ENCODE assay signal across 31 mouse cellular contexts in genomic region chr6:73365306-73365705, GRCm38 (mm10).
"Had no signal": no experiment of that assay in that cellular context is flagged by ENCODE, and none has a peak within 500 bp of the region (broad histone marks: within the 10 kb centered on the region; RNA-seq: fewer than 3 reads in every experiment).

No protein-coding gene starts in this region.

- H3K9ac ChIP-seq: limb, embryonic 12.5 days; limb, embryonic 13.5 days; limb, embryonic 15.5 days; liver, embryonic 12.5 days; liver, embryonic 13.5 days; liver, embryonic 14.5 days; liver, embryonic 15.5 days; liver, postnatal 0 days; lung, embryonic 14.5 days; lung, embryonic 15.5 days; midbrain, embryonic 12.5 days; midbrain, embryonic 13.5 days; midbrain, embryonic 15.5 days; neural tube, embryonic 12.5 days had no signal

- H3K27me3 ChIP-seq: midbrain, embryonic 15.5 days; neural tube, embryonic 12.5 days had no signal

- H3K4me1 ChIP-seq: limb, embryonic 12.5 days; liver, embryonic 12.5 days; liver, embryonic 13.5 days; liver, embryonic 15.5 days; neural tube, embryonic 12.5 days had no signal

- DNase-seq: left cerebral cortex, postnatal 4 days; liver; liver, embryonic 13.5 days; liver, postnatal 0 days; lung, adult 18-20 months; lung, adult 2 months; lung, embryonic 14.5 days; lung, postnatal 10 days; lung, postnatal 14 days; lung, postnatal 36 days; lung, postnatal 4 days; midbrain, embryonic 14.5 days had no signal

- H3K4me3 ChIP-seq: limb, embryonic 12.5 days; limb, embryonic 13.5 days; limb, embryonic 15.5 days; liver, embryonic 12.5 days; liver, embryonic 13.5 days; liver, embryonic 15.5 days; lung, embryonic 15.5 days; megakaryocyte, embryonic 14.5 days; midbrain, embryonic 10.5 days; midbrain, embryonic 12.5 days; midbrain, embryonic 13.5 days; midbrain, embryonic 15.5 days; myocyte; neural tube, embryonic 12.5 days had no signal

- H3K4me2 ChIP-seq: limb, embryonic 12.5 days; limb, embryonic 13.5 days; limb, embryonic 15.5 days; liver, embryonic 11.5 days; liver, embryonic 12.5 days; liver, embryonic 13.5 days; liver, embryonic 15.5 days; lung, embryonic 14.5 days; lung, embryonic 15.5 days; midbrain, embryonic 11.5 days; midbrain, embryonic 12.5 days; midbrain, embryonic 13.5 days; midbrain, embryonic 15.5 days; neural tube, embryonic 12.5 days had no signal

- ATAC-seq: liver, embryonic 12.5 days; liver, postnatal 0 days; lung, postnatal 0 days; midbrain, embryonic 13.5 days; midbrain, embryonic 15.5 days; midbrain, embryonic 16.5 days had no signal

- H3K36me3 ChIP-seq: limb, embryonic 12.5 days; limb, embryonic 13.5 days; limb, embryonic 15.5 days; liver, embryonic 12.5 days; liver, embryonic 13.5 days; liver, embryonic 15.5 days; lung, embryonic 15.5 days; midbrain, embryonic 10.5 days; midbrain, embryonic 12.5 days; midbrain, embryonic 13.5 days; midbrain, embryonic 15.5 days; neural tube, embryonic 12.5 days had no signal

- H3K9me3 ChIP-seq: limb, embryonic 12.5 days; limb, embryonic 13.5 days; limb, embryonic 15.5 days; liver, embryonic 12.5 days; liver, embryonic 13.5 days; liver, embryonic 15.5 days; lung, embryonic 15.5 days; megakaryocyte, embryonic 14.5 days; midbrain, embryonic 10.5 days; midbrain, embryonic 12.5 days; midbrain, embryonic 13.5 days; midbrain, embryonic 15.5 days; neural tube, embryonic 12.5 days had no signal

- H3K27ac ChIP-seq: limb, embryonic 12.5 days; limb, embryonic 13.5 days; limb, embryonic 15.5 days; liver, embryonic 12.5 days; liver, embryonic 13.5 days; liver, embryonic 14.5 days; liver, embryonic 15.5 days; lung, embryonic 15.5 days; macrophage; midbrain, embryonic 10.5 days; midbrain, embryonic 12.5 days; midbrain, embryonic 13.5 days; midbrain, embryonic 15.5 days; neural tube, embryonic 12.5 days had no signal
